Mouse (Mus musculus): ENCODE measurements around the gene Orai1. TPM values are rescaled to one million over a fixed set of nuclear protein-coding genes. Genes with fewer than 3 reads are reported as not detected.

Orai1 gene
- total RNA-seq, 1 experiment from 2014 or later: 38.4 TPM

- peak; percentile 93 for ATAC-seq (ENCODE audit: extremely low read depth, insufficient number of reproducible peaks, low FRiP score, poor library complexity, severe bottlenecking)
Observed at GRCm38 (mm10) chr5:123024965-123025573, 10.2 kb downstream of the Orai1 start.

- no peak for ATAC-seq (ENCODE audit: extremely low read depth, insufficient number of reproducible peaks, low FRiP score, poor library complexity, severe bottlenecking)
Observed at GRCm38 (mm10) chr5:123026414-123026813, 11.5 kb downstream of the Orai1 start.

- no peak for ATAC-seq (ENCODE audit: extremely low read depth, insufficient number of reproducible peaks, low FRiP score, poor library complexity, severe bottlenecking)
Observed at GRCm38 (mm10) chr5:123027436-123027835, 12.6 kb downstream of the Orai1 start.

GRCm38 (mm10) chr5:123029729-123030128 is 14.9 kb downstream of the Orai1 start:
- ATAC-seq (ENCODE audit: extremely low read depth, insufficient number of reproducible peaks, low FRiP score, poor library complexity, severe bottlenecking): no peak

GRCm38 (mm10) chr5:123031312-123031711 is 16.4 kb downstream of the Orai1 start:
- no peak for ATAC-seq (ENCODE audit: extremely low read depth, insufficient number of reproducible peaks, low FRiP score, poor library complexity, severe bottlenecking)

GRCm38 (mm10) chr5:123033646-123034160 is 18.8 kb downstream of the Orai1 start:
- ATAC-seq (ENCODE audit: extremely low read depth, insufficient number of reproducible peaks, low FRiP score, poor library complexity, severe bottlenecking): no peak

GRCm38 (mm10) chr5:123035089-123035488 is 20.2 kb downstream of the Orai1 start:
- ATAC-seq (ENCODE audit: extremely low read depth, insufficient number of reproducible peaks, low FRiP score, poor library complexity, severe bottlenecking): no peak

- ATAC-seq (ENCODE audit: extremely low read depth, insufficient number of reproducible peaks, low FRiP score, poor library complexity, severe bottlenecking): no peak; the same call in 1 of the 2 replicates
Observed at GRCm38 (mm10) chr5:123035564-123035963, 20.7 kb downstream of the Orai1 start.

GRCm38 (mm10) chr5:123038115-123038514 is 23.2 kb downstream of the Orai1 start:
- no peak for ATAC-seq (ENCODE audit: extremely low read depth, insufficient number of reproducible peaks, low FRiP score, poor library complexity, severe bottlenecking)

GRCm38 (mm10) chr5:123039120-123039752 is 24.4 kb downstream of the Orai1 start:
- peak; percentile 77 for ATAC-seq (ENCODE audit: extremely low read depth, insufficient number of reproducible peaks, low FRiP score, poor library complexity, severe bottlenecking)

GRCm38 (mm10) chr5:123040796-123041195 is 25.9 kb downstream of the Orai1 start:
- no peak for ATAC-seq (ENCODE audit: extremely low read depth, insufficient number of reproducible peaks, low FRiP score, poor library complexity, severe bottlenecking)

GRCm38 (mm10) chr5:123043856-123044255 is 29.0 kb downstream of the Orai1 start:
- ATAC-seq (ENCODE audit: extremely low read depth, insufficient number of reproducible peaks, low FRiP score, poor library complexity, severe bottlenecking): no peak

- peak; percentile 48; the same call in 1 of the 2 replicates for ATAC-seq (ENCODE audit: extremely low read depth, insufficient number of reproducible peaks, low FRiP score, poor library complexity, severe bottlenecking)
Observed at GRCm38 (mm10) chr5:123045561-123046295, 30.9 kb downstream of the Orai1 start.

GRCm38 (mm10) chr5:123046916-123047315 is 32.0 kb downstream of the Orai1 start, which contains the start of gene Morn3:
Gene Morn3 (minus strand): TSS chr5:123047016.
- ATAC-seq (ENCODE audit: extremely low read depth, insufficient number of reproducible peaks, low FRiP score, poor library complexity, severe bottlenecking): no peak

- 0 out of 2 replicates have a peak, but pooled peaks have one; percentile 62 for ATAC-seq (ENCODE audit: extremely low read depth, insufficient number of reproducible peaks, low FRiP score, poor library complexity, severe bottlenecking)
Observed at GRCm38 (mm10) chr5:123049271-123049670, 34.4 kb downstream of the Orai1 start.

- no peak for ATAC-seq (ENCODE audit: extremely low read depth, insufficient number of reproducible peaks, low FRiP score, poor library complexity, severe bottlenecking)
Observed at GRCm38 (mm10) chr5:123050918-123051317, 36.0 kb downstream of the Orai1 start.

- ATAC-seq (ENCODE audit: extremely low read depth, insufficient number of reproducible peaks, low FRiP score, poor library complexity, severe bottlenecking): no peak
Observed at GRCm38 (mm10) chr5:123051736-123052135, 36.9 kb downstream of the Orai1 start.

GRCm38 (mm10) chr5:123057366-123058250 is 42.7 kb downstream of the Orai1 start:
- peak; percentile 89 for ATAC-seq (ENCODE audit: extremely low read depth, insufficient number of reproducible peaks, low FRiP score, poor library complexity, severe bottlenecking)
